Mouse (Mus musculus): ENCODE results near the gene Sema6d. TPM values are rescaled to one million over a fixed set of nuclear protein-coding genes. Genes with fewer than 3 reads are reported as not detected.

Sema6d gene
- polyA plus RNA-seq, 1 experiment from 2014 or later = 16.5 TPM

DNA sequence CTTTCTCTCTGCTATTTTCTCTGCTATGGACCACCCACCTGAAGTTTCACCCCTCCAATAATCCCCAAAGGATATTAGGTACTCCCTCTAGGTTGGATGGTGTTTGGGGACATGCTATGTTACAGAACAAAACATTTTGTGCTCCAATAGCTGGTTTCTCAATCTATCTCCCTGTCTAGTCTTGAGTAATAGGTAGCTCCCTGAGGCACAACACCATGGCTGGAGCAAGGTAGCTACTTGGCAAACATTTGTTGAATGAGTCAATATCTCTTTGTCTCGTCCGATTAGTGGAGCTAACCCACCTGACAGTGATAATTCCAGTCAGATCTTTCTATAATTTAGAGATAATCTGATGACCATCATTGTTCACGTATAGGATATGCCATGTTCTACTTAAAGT, 437.9 kb downstream of the Sema6d start:
- no peak for ATAC-seq (replicated peaks; ENCODE audit: insufficient number of reproducible peaks, insufficient read depth, low FRiP score, low read depth)
- 78% methylated on average over 3 of the region's 3 CpGs for WGBS
- no peaks in the 10 kb centered on the region for H3K36me3 ChIP-seq

DNA sequence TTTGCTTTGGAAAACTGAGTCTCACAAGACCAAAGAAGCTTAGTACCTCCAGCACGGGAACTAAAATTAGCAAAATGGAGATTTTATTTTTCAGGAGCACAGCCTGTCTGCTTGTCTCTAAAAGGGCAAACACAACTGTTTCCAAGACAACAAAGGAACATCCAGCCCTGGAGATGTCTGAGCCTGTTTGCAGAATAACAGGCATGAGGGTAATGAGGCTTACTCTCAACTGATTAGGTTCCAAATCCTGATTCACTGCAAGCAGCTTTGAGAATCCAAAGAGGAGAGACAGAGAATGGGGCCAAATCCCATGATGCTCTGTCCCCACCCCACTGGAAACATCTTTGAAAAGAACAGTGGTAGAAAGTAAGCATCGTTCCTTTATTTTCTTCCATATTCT, 440.7 kb downstream of the Sema6d start:
- H3K4me2 ChIP-seq = no peak overlapping the region

More for the DNA sequence above, 437.9 kb downstream of the Sema6d start:
- H3K4me2 ChIP-seq = no peak overlapping the region
- no peak overlapping the region for H3K4me3 ChIP-seq
- no peaks in the 10 kb centered on the region for H3K9me3 ChIP-seq (replicated peaks)
- H3K27ac ChIP-seq = no peak overlapping the region
- H3K27me3 ChIP-seq = no peaks in the 10 kb centered on the region
- no peaks in the 10 kb centered on the region for H3K4me1 ChIP-seq (replicated peaks)
- H3K9ac ChIP-seq = no peak overlapping the region

DNA sequence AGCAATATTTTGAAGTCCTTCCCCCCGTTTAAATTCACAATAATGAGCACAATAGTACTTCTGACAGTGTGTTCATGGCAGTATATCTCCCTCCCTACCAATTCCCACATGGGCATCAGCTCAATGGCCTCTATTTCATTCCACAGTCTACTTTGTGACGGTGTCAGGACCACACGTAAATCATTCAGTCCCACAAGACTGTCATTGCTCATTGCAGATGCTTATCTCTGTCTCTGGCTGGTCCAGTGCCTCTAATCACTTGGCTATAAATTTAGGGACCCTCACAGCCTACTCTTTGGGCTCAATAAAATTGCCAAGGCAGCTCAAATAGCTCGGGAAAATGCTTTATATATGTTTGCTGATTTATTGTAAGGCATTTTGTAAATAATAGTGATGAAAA, 441.3 kb downstream of the Sema6d start:
- 65% methylated on average over 4 of the region's 4 CpGs for WGBS
- no peaks in the 10 kb centered on the region for H3K27me3 ChIP-seq
- no peaks in the 10 kb centered on the region for H3K4me1 ChIP-seq (replicated peaks)
- no peak overlapping the region for H3K4me2 ChIP-seq
- ATAC-seq (replicated peaks; ENCODE audit: insufficient number of reproducible peaks, insufficient read depth, low FRiP score, low read depth) = no peak
- H3K9ac ChIP-seq = no peak overlapping the region
- no peaks in the 10 kb centered on the region for H3K9me3 ChIP-seq (replicated peaks)
- no peaks in the 10 kb centered on the region for H3K36me3 ChIP-seq
- no peak overlapping the region for H3K4me3 ChIP-seq
- H3K27ac ChIP-seq = no peak overlapping the region

More for the DNA sequence above, 440.7 kb downstream of the Sema6d start:
- 75% methylated on average over 2 of the region's 2 CpGs for WGBS
- Histone ChIP-seq H3K4me1 (replicated peaks) (no peaks in the 10 kb centered on the region), H3K4me3 (no peak overlapping the region), H3K36me3 (no peaks in the 10 kb centered on the region), H3K9me3 (replicated peaks) (no peaks in the 10 kb centered on the region), H3K27me3 (no peaks in the 10 kb centered on the region), H3K27ac (no peak overlapping the region), H3K9ac (no peak overlapping the region)
- no peak for ATAC-seq (replicated peaks; ENCODE audit: insufficient number of reproducible peaks, insufficient read depth, low FRiP score, low read depth)

DNA sequence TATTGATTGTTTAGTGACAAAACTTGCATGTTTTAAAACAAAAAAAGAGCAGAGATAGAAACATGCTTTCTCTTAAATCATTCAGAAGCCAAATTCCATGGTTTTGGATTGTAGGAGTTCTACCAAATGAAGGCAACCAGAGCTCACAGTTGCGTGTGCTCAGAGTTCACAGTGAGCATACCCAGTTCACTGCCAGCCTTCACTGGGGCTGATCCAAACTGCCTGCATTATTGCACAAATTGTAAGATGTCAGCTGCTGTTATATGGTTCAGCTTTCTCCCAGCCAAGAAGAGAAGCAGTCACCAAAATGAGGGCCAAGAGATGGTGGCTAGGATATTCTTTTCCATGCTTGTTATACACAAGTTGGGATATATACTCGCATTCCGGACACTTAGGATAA, 443.1 kb downstream of the Sema6d start:
- Histone ChIP-seq H3K4me2 (no peak overlapping the region), H3K4me3 (no peak overlapping the region), H3K4me1 (replicated peaks) (no peaks in the 10 kb centered on the region), H3K27me3 (no peaks in the 10 kb centered on the region), H3K27ac (no peak overlapping the region), H3K9ac (no peak overlapping the region), H3K9me3 (replicated peaks) (no peaks in the 10 kb centered on the region), H3K36me3 (no peaks in the 10 kb centered on the region)
- 93% methylated on average over 3 of the region's 3 CpGs for WGBS
- no peak for ATAC-seq (replicated peaks; ENCODE audit: insufficient number of reproducible peaks, insufficient read depth, low FRiP score, low read depth)

DNA sequence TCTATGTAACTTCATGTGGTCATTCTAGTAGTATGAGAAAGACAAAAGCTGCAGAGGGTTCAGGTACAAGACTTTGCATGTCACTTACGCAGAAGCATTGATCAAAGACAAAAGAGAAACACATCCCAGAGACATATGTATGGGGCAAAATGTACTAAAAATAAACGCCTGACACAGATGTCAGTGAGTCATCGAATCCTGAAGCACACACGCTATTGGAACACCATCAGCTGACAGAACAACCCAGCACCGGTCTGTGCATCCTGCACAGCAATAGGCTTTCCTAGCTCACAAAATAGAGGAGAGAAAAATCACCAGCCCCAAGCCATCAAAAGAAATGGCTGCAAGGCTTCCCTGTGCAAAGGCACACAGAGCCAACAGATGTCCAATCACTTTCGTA, 443.8 kb downstream of the Sema6d start:
- no peak overlapping the region for H3K4me2 ChIP-seq
- WGBS = 64% methylated on average over 6 of the region's 6 CpGs
- no peak overlapping the region for H3K27ac ChIP-seq
- H3K4me3 ChIP-seq = no peak overlapping the region
- ATAC-seq (replicated peaks; ENCODE audit: insufficient number of reproducible peaks, insufficient read depth, low FRiP score, low read depth) = no peak
- no peak overlapping the region for H3K9ac ChIP-seq
- H3K27me3 ChIP-seq = no peaks in the 10 kb centered on the region
- no peaks in the 10 kb centered on the region for H3K36me3 ChIP-seq
- no peaks in the 10 kb centered on the region for H3K4me1 ChIP-seq (replicated peaks)
- no peaks in the 10 kb centered on the region for H3K9me3 ChIP-seq (replicated peaks)

DNA sequence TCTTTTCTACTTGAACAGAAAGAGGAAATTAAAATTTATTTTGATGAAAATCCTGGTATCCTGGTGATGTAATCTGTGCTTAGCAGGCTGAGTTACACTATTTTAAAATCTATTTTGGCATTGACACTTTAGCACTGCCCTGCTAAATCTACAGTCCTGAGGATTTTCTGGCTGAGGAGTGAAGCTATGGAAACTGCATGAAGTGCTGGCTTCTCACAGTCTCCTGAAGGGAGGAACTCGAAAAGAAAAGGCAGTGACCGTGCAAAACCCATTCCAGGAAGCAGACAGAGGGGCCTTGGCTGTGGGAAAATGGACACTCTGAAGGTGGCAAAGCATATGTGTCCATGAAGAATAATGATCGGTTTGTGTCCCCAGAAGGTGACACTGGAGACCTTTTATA, 460.5 kb downstream of the Sema6d start:
- H3K9ac ChIP-seq = no peak overlapping the region
- H3K4me2 ChIP-seq = no peak overlapping the region
- H3K4me1 ChIP-seq (replicated peaks) = no peaks in the 10 kb centered on the region; the same call in 1 of the 2 replicates
- H3K27me3 ChIP-seq = no peaks in the 10 kb centered on the region
- no peaks in the 10 kb centered on the region for H3K9me3 ChIP-seq (replicated peaks)
- no peaks in the 10 kb centered on the region for H3K36me3 ChIP-seq
- no peak overlapping the region for H3K4me3 ChIP-seq
- no peak overlapping the region for H3K27ac ChIP-seq
- no peak for ATAC-seq (replicated peaks; ENCODE audit: insufficient number of reproducible peaks, insufficient read depth, low FRiP score, low read depth)
- 61% methylated on average over 3 of the region's 3 CpGs for WGBS

DNA sequence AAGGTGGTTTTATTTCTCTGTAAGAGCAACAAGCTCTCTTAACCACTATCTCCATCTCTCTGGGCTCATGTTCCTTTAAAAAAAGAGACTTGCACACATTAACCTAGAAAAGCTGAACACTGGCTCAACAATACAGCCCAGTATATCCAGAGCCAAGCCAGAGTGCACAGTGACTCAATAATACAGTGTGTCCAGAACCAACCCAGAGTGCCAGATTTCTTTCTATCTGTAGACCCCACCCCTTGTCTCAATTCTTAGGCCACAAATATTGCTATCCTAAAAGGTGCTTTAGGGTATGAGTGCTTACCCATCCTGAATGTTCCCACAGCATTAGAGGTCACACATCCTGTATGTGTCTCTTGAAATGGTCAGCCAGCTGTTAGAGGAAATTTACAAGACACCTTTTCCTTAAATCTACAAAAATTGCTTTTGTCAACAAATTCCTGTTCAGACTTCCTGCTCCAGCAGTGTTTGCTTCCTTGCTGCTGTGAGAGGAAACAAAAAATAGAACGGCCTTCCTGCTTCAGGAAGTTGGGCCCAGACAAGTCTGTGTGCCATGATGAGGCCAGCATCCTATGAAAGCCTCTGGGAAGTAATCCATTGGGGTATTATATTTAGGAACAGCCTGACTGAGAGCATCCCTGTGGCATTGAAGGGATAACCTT, 465.1 kb downstream of the Sema6d start:
- Histone ChIP-seq H3K4me2 (no peak overlapping the region), H3K36me3 (no peaks in the 10 kb centered on the region), H3K9me3 (replicated peaks) (no peaks in the 10 kb centered on the region), H3K4me3 (no peak overlapping the region), H3K27me3 (no peaks in the 10 kb centered on the region), H3K9ac (no peak overlapping the region), H3K4me1 (replicated peaks) (peaks cover 3% of the 10 kb centered on the region; the same call in 1 of the 2 replicates), H3K27ac (peak overlapping the region; percentile 66)
- 46% methylated on average over 1 of the region's 1 CpGs for WGBS
- peak; percentile 47; the same call in 1 of the 2 replicates for ATAC-seq (replicated peaks; ENCODE audit: insufficient number of reproducible peaks, insufficient read depth, low FRiP score, low read depth)

DNA sequence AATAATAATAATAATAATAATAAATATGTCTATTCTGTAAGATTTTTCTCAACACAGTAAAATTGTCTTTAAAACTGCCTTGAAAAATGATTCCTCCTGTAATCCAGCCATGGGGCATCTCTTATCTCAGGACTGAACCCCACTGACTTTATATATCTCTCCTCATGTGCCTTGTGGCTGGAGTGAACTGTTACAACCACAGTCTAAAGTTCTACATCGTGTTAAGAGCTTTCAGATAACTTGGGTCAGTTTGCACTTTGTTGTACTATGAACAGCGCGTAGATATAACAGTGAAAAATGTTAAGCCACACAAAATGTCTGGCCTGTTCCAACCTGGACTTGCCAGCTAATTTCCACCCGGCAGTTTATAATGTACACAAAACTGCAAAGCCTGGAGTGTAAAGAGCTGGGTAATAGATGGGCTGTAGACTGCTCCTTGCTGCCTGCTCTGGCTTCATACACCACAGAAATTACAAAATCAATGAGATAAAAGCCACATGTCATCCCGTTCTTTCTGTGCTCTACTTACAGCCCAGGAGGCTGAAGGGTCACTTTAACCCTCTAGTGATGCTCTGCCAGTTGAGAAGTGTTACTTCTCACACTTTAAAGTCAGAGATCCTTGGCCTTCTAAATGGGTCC, 467.2 kb downstream of the Sema6d start:
- Histone ChIP-seq H3K9me3 (replicated peaks) (no peaks in the 10 kb centered on the region), H3K9ac (no peak overlapping the region), H3K27ac (no peak overlapping the region), H3K36me3 (no peaks in the 10 kb centered on the region), H3K4me1 (replicated peaks) (peaks cover 3% of the 10 kb centered on the region; the same call in 1 of the 2 replicates), H3K4me3 (no peak overlapping the region), H3K4me2 (no peak overlapping the region), H3K27me3 (no peaks in the 10 kb centered on the region)
- ATAC-seq (replicated peaks; ENCODE audit: insufficient number of reproducible peaks, insufficient read depth, low FRiP score, low read depth) = no peak
- 58% methylated on average over 5 of the region's 5 CpGs for WGBS

DNA sequence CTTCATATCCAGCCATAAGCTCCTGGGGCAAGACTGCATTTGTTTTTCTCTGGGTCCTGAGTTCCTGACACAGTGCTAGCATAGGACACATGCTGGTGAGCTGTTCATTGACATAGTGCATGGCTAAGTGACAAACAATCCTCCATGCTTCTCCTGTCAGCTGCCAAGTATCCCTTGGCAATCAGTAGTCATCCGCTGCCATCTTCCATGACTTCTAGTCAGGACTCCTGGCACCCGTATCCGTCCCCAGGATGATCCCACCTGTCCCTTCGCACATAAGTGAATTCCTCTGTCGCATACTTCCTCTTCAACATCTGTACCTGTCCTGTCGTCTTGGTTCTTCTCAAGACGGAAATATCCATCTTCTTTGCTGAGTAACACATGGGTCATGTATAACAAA, 468.3 kb downstream of the Sema6d start:
- no peak overlapping the region for H3K4me3 ChIP-seq
- 88% methylated on average over 7 of the region's 7 CpGs for WGBS
- no peak overlapping the region for H3K9ac ChIP-seq
- H3K36me3 ChIP-seq = no peaks in the 10 kb centered on the region
- no peaks in the 10 kb centered on the region for H3K27me3 ChIP-seq
- H3K27ac ChIP-seq = no peak overlapping the region
- ATAC-seq (replicated peaks; ENCODE audit: insufficient number of reproducible peaks, insufficient read depth, low FRiP score, low read depth) = no peak
- H3K4me2 ChIP-seq = no peak overlapping the region
- no peaks in the 10 kb centered on the region for H3K9me3 ChIP-seq (replicated peaks)
- H3K4me1 ChIP-seq (replicated peaks) = peaks cover 3% of the 10 kb centered on the region

DNA sequence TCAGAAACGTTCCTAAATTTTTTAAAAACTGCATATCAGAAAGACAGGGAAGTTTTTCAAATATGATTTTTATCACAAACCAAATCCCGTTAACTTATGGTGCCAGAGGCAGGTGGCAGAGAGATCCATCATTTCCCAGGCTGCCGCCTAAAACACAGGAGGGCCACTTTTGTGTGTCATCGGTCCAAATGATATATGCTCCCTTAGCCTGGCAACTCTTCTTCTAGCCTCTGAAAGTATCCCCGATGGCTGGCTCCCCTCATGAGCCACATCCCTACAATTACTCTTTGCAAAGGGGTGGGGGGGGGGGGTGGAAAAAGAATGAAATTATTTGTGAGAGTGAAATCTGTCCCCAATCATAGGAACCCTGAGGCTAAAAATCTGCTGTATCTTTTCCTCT, 471.9 kb downstream of the Sema6d start:
- Histone ChIP-seq H3K27ac (no peak overlapping the region), H3K36me3 (no peaks in the 10 kb centered on the region), H3K4me1 (replicated peaks) (peaks cover 3% of the 10 kb centered on the region; the same call in 1 of the 2 replicates), H3K27me3 (no peaks in the 10 kb centered on the region), H3K4me3 (no peak overlapping the region), H3K4me2 (no peak overlapping the region), H3K9me3 (replicated peaks) (no peaks in the 10 kb centered on the region), H3K9ac (no peak overlapping the region)
- 70% methylated on average over 5 of the region's 5 CpGs for WGBS
- no peak for ATAC-seq (replicated peaks; ENCODE audit: insufficient number of reproducible peaks, insufficient read depth, low FRiP score, low read depth)

DNA sequence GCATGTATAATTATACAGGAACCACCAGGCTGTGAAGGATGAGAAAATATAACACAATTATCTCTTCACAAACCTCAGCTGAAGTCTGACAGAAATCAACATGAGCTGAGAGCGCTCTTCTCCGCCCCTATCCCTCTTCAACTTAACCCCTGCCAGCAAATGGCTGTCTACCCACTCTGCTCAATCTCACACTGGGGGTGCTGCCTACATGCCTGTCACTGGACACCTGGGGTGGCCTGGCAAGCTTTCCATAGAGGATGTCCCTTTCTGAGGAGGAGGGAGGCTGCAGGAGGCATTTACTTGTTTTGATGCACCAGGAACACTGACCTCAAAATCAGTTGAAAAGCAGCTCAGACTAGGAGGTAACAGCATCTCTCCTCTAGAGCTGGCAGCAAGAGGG, 472.3 kb downstream of the Sema6d start:
- 50% methylated on average over 2 of the region's 2 CpGs for WGBS
- Histone ChIP-seq H3K27ac (no peak overlapping the region), H3K4me3 (no peak overlapping the region), H3K36me3 (no peaks in the 10 kb centered on the region), H3K4me1 (replicated peaks) (peaks cover 3% of the 10 kb centered on the region; the same call in 1 of the 2 replicates), H3K4me2 (no peak overlapping the region), H3K9ac (no peak overlapping the region), H3K9me3 (replicated peaks) (no peaks in the 10 kb centered on the region), H3K27me3 (no peaks in the 10 kb centered on the region)
- no peak for ATAC-seq (replicated peaks; ENCODE audit: insufficient number of reproducible peaks, insufficient read depth, low FRiP score, low read depth)

DNA sequence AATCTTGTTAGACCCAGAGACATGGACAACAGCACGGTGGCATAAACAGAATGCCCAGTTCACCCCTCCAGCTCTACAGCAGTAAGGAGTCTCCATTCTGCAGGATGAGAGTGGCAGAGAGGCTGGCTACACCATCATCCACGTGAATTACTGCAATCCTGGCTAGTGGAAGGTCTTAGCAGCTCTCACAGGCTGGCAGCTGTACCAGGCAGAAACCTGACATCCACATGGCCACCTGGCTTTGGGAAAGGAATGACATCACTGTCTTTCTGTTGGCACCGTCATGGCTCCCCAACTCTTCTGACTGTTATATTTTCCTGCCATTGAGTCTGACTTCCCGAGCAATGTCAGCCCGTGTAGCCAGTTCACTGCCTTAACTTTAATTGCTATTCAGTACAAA, 474.0 kb downstream of the Sema6d start:
- no peak for ATAC-seq (replicated peaks; ENCODE audit: insufficient number of reproducible peaks, insufficient read depth, low FRiP score, low read depth)
- H3K9ac ChIP-seq = no peak overlapping the region
- no peaks in the 10 kb centered on the region for H3K9me3 ChIP-seq (replicated peaks)
- H3K27ac ChIP-seq = no peak overlapping the region
- WGBS = 76% methylated on average over 5 of the region's 5 CpGs
- no peak overlapping the region for H3K4me2 ChIP-seq
- no peaks in the 10 kb centered on the region; the same call in 1 of the 2 replicates for H3K4me1 ChIP-seq (replicated peaks)
- no peaks in the 10 kb centered on the region for H3K36me3 ChIP-seq
- H3K4me3 ChIP-seq = no peak overlapping the region
- H3K27me3 ChIP-seq = no peaks in the 10 kb centered on the region

Data from heart, embryonic 15.5 days (tissue).